Mouse (Mus musculus) heart, postnatal 36 days (tissue): ENCODE data around the gene Eef2k. TPM values are rescaled to one million over a fixed set of nuclear protein-coding genes. Genes with fewer than 3 reads are reported as not detected.
"Not testable (repeated sequence)": the region's sequence is repeated elsewhere in the genome, so short reads cannot be mapped to it uniquely, and the experiment has no call there.

ENCODE experiments used
- DNase-seq, 2 experiments: peaks; one replicate each; pipeline ENCODE4 v3.0.0; 2021 to 2022
- intact Hi-C: fragments of 180-260 bp; cut with DNase I; formaldehyde crosslinking; loops from one replicate; pipeline ENCODE4 v1.15.1; 2025
- total RNA-seq, 2 experiments: library from RNA; stranded (reverse); gene quantifications; 2 replicates each; pipeline ENCODE4 v1.2.3; 2021

Eef2k gene
- total RNA-seq, 2 experiments from 2014 or later, result 34.3 TPM

- intact Hi-C loops, result no loop called here
- DNase-seq, result no peak
These were observed 32.3 kb downstream of the Eef2k start for GRCm38 (mm10) chr7:120874764-120875539.

GRCm38 (mm10) chr7:120875540-120876388, 33.1 kb downstream of the Eef2k start:
- intact Hi-C loops, result no loop called here
- DNase-seq, result no peak

- intact Hi-C loops, result no loop called here
- no peak for DNase-seq
These were observed 35.6 kb downstream of the Eef2k start for GRCm38 (mm10) chr7:120878271-120878670.

- intact Hi-C loops, result loop anchor here (5.0 kb wide), 1 partner anchor 38 kb away; the partner anchor contains the start of gene Eef2k
- DNase-seq, result no peak
These were observed 37.3 kb downstream of the Eef2k start for GRCm38 (mm10) chr7:120879972-120880371.

- intact Hi-C loops, result loop anchor here (5.0 kb wide), 1 partner anchor 38 kb away; the partner anchor contains the start of gene Eef2k
- no peak for DNase-seq
These were observed 38.1 kb downstream of the Eef2k start for GRCm38 (mm10) chr7:120880770-120881169.

GRCm38 (mm10) chr7:120881451-120881850, 38.8 kb downstream of the Eef2k start:
- intact Hi-C loops, result loop anchor here (5.0 kb wide), 1 partner anchor 39 kb away; the partner anchor contains the start of gene Eef2k
- DNase-seq, result no peak

- intact Hi-C loops, result loop anchor here (5.0 kb wide), 1 partner anchor 40 kb away; the partner anchor contains the start of gene Eef2k
- DNase-seq, result no peak
These were observed 40.0 kb downstream of the Eef2k start for GRCm38 (mm10) chr7:120882674-120883073.

- DNase-seq, result no peak
- intact Hi-C loops, result loop anchor here (5.0 kb wide), 1 partner anchor 41 kb away; the partner anchor contains the start of gene Eef2k
These were observed 41.1 kb downstream of the Eef2k start for GRCm38 (mm10) chr7:120883523-120884290.

GRCm38 (mm10) chr7:120884746-120885145, 42.1 kb downstream of the Eef2k start:
- intact Hi-C loops, result loop anchor here (5.0 kb wide), 1 partner anchor 42 kb away; the partner anchor contains the start of gene Eef2k
- no peak for DNase-seq

GRCm38 (mm10) chr7:120893123-120893522, 50.5 kb downstream of the Eef2k start:
- DNase-seq, result no peak
- intact Hi-C loops, result no loop called here

- intact Hi-C loops, result loop anchor here (5.0 kb wide), 1 partner anchor 55 kb away; the partner anchor contains the start of gene Eef2k
These were observed 54.4 kb downstream of the Eef2k start for GRCm38 (mm10) chr7:120897054-120897453.

GRCm38 (mm10) chr7:120897711-120898335, 55.2 kb downstream of the Eef2k start:
- no peak for DNase-seq
- intact Hi-C loops, result loop anchor here (5.0 kb wide), 1 partner anchor 56 kb away; the partner anchor contains the start of gene Eef2k

More at GRCm38 (mm10) chr7:120897054-120897453, 54.4 kb downstream of the Eef2k start:
- no peak for DNase-seq

GRCm38 (mm10) chr7:120900191-120900590, 57.6 kb downstream of the Eef2k start:
- no peak for DNase-seq
- intact Hi-C loops, result no loop called here

GRCm38 (mm10) chr7:120901701-120902100, 59.1 kb downstream of the Eef2k start:
- DNase-seq, result no peak
- intact Hi-C loops, result no loop called here

GRCm38 (mm10) chr7:120902931-120903330, 60.3 kb downstream of the Eef2k start:
- intact Hi-C loops, result no loop called here
- DNase-seq, result no peak

- DNase-seq, result not testable (repeated sequence)
- intact Hi-C loops, result loop anchor here (10.0 kb wide), 1 partner anchor 155 kb away; no protein-coding TSS in a partner anchor
These were observed 67.5 kb downstream of the Eef2k start for GRCm38 (mm10) chr7:120910172-120910571.

GRCm38 (mm10) chr7:120911268-120911667, 68.6 kb downstream of the Eef2k start:
- DNase-seq, result not testable (repeated sequence)
- intact Hi-C loops, result loop anchor here (10.0 kb wide), 1 partner anchor 156 kb away; no protein-coding TSS in a partner anchor

- no peak for DNase-seq
- intact Hi-C loops, result loop anchor here (10.0 kb wide), 1 partner anchor 159 kb away; no protein-coding TSS in a partner anchor
These were observed 70.7 kb downstream of the Eef2k start for GRCm38 (mm10) chr7:120913332-120913731.

GRCm38 (mm10) chr7:120916262-120916875, 73.7 kb downstream of the Eef2k start:
- intact Hi-C loops, result loop anchor here (5.0 to 10.0 kb wide), 3 partner anchors 162 to 279 kb away; partner anchors contain the start of genes Mosmo and Uqcrc2
- no peak for DNase-seq
